Mouse (Mus musculus) MEL (cell line): ENCODE results near the gene Tuba3b. TPM values are rescaled to one million over a fixed set of nuclear protein-coding genes. Genes with fewer than 3 reads are reported as not detected.

Source experiments
- DNase-seq: peaks from one replicate; pipeline ENCODE4 v3.0.0; 2011; ENCODE audit warnings: low read depth, low spot score
- H3K27ac ChIP-seq: 2 replicates; pipeline ENCODE4 v1.5.1; 2012; ENCODE audit warnings: low read depth, mild to moderate bottlenecking, control low read depth, low read length, moderate library complexity; ENCODE audit not compliant: control insufficient read depth
- H3K27me3 ChIP-seq, 2 experiments: fragments of 150-350 bp in 1 of 2; sonication (generic) in 1 of 2; 2 replicates each; pipeline ENCODE4 v1.6.1; 2012; ENCODE audit warnings: low read length in 2 of 2, mild to moderate bottlenecking in 2 of 2, improper control_type of control experiment in 1 of 2, moderate library complexity in 1 of 2; ENCODE audit not compliant: insufficient read depth in 2 of 2, control insufficient read depth in 1 of 2
- H3K36me3 ChIP-seq, 2 experiments: 2 replicates each; pipeline ENCODE4 v1.6.1; 2012 to 2014; ENCODE audit warnings: low read length in 2 of 2, improper control_type of control experiment in 1 of 2, inconsistent platforms in 1 of 2, mild to moderate bottlenecking in 1 of 2; ENCODE audit not compliant: insufficient read depth in 2 of 2, control insufficient read depth in 1 of 2
- H3K4me1 ChIP-seq, 2 experiments: fragments of 150-350 bp in 1 of 2; sonication (generic) in 1 of 2; 2 replicates each; pipeline ENCODE4 v1.6.1; 2012; ENCODE audit warnings: low read length in 2 of 2, improper control_type of control experiment in 1 of 2, mild to moderate bottlenecking in 1 of 2; ENCODE audit not compliant: insufficient read depth in 2 of 2, control insufficient read depth in 1 of 2
- H3K4me3 ChIP-seq, 2 experiments: fragments of 150-350 bp in 1 of 2; sonication (generic) in 1 of 2; 2 replicates each; pipeline ENCODE4 v1.5.1; 2012; ENCODE audit warnings: low read depth in 2 of 2, low read length in 2 of 2, mild to moderate bottlenecking in 2 of 2, moderate library complexity in 2 of 2, control low read depth in 1 of 2, improper control_type of control experiment in 1 of 2; ENCODE audit not compliant: control insufficient read depth in 1 of 2, insufficient read depth in 1 of 2
- H3K79me2 ChIP-seq: 2 replicates; pipeline ENCODE4 v1.6.1; 2012; ENCODE audit warnings: mild to moderate bottlenecking, low read length, moderate library complexity; ENCODE audit not compliant: control insufficient read depth, poor library complexity, insufficient read depth
- H3K9ac ChIP-seq: 2 replicates; pipeline ENCODE4 v1.6.1; 2012; ENCODE audit warnings: low read depth, mild to moderate bottlenecking, control low read depth, low read length, moderate library complexity; ENCODE audit not compliant: control insufficient read depth, poor library complexity, severe bottlenecking
- H3K9me3 ChIP-seq: fragments of 150-350 bp; sonication (generic); replicated peaks from 2 replicates; pipeline ENCODE4 v1.6.1; 2012; ENCODE audit warnings: mild to moderate bottlenecking, low read length, improper control_type of control experiment, moderate library complexity; ENCODE audit not compliant: insufficient read depth
- BHLHE40 ChIP-seq: IDR thresholded peaks from 2 replicates; pipeline ENCODE4 v1.6.1; 2012; ENCODE audit warnings: low read depth, mild to moderate bottlenecking, inconsistent platforms, low read length, improper control_type of control experiment, borderline replicate concordance
- CTCF ChIP-seq, 3 experiments: IDR thresholded peaks in 2 of 3; conservative IDR thresholded peaks in 1 of 3; 2 replicates each; pipeline ENCODE4 v1.5.1; 2011 to 2012; ENCODE audit warnings: low read length in 3 of 3, low read depth in 2 of 3, mild to moderate bottlenecking in 2 of 3, improper control_type of control experiment in 1 of 3, inconsistent platforms in 1 of 3, mixed read lengths in 1 of 3, moderate library complexity in 1 of 3; ENCODE audit not compliant: control insufficient read depth in 1 of 3, insufficient read depth in 1 of 3, poor library complexity in 1 of 3, severe bottlenecking in 1 of 3
- E2F4 ChIP-seq: IDR thresholded peaks from 2 replicates; pipeline ENCODE4 v1.6.1; 2011; ENCODE audit warnings: low read depth, low read length, improper control_type of control experiment, borderline replicate concordance
- MAFK ChIP-seq: IDR thresholded peaks from 2 replicates; pipeline ENCODE4 v1.6.1; 2011; ENCODE audit warnings: low read depth, mild to moderate bottlenecking, low read length, improper control_type of control experiment, borderline replicate concordance
- MAX ChIP-seq: IDR thresholded peaks from 2 replicates; pipeline ENCODE4 v1.6.1; 2011; ENCODE audit warnings: low read length, improper control_type of control experiment
- MXI1 ChIP-seq: IDR thresholded peaks from 2 replicates; pipeline ENCODE4 v1.6.1; 2011; ENCODE audit warnings: mild to moderate bottlenecking, low read depth, low read length, improper control_type of control experiment
- NELFE ChIP-seq: IDR thresholded peaks from 2 replicates; pipeline ENCODE4 v1.6.1; 2011; ENCODE audit warnings: low read depth, low read length, improper control_type of control experiment
- NRF1 ChIP-seq: IDR thresholded peaks from 2 replicates; pipeline ENCODE4 v1.6.1; 2014; ENCODE audit warnings: low read depth, mild to moderate bottlenecking, inconsistent platforms, low read length, improper control_type of control experiment, moderate library complexity; ENCODE audit not compliant: poor library complexity, insufficient read depth, severe bottlenecking
- POLR2A ChIP-seq, 2 experiments: IDR thresholded peaks; 2 replicates each; pipeline ENCODE4 v1.6.1; 2011 to 2012; ENCODE audit warnings: low read length in 2 of 2, mild to moderate bottlenecking in 2 of 2, control low read depth in 1 of 2, improper control_type of control experiment in 1 of 2, low read depth in 1 of 2, moderate library complexity in 1 of 2; ENCODE audit not compliant: control insufficient read depth in 1 of 2, insufficient read depth in 1 of 2, poor library complexity in 1 of 2
- POLR2AphosphoS2 ChIP-seq: IDR thresholded peaks from 2 replicates; pipeline ENCODE4 v1.6.1; 2011; ENCODE audit warnings: low read length, improper control_type of control experiment
- SIN3A ChIP-seq: IDR thresholded peaks from 2 replicates; pipeline ENCODE4 v1.6.1; 2012; ENCODE audit warnings: low read length, improper control_type of control experiment, inconsistent platforms
- SMC3 ChIP-seq: IDR thresholded peaks from 2 replicates; pipeline ENCODE4 v1.6.1; 2011; ENCODE audit warnings: low read depth, low read length, improper control_type of control experiment
- TCF12 ChIP-seq: IDR thresholded peaks from 2 replicates; pipeline ENCODE4 v1.6.1; 2014; ENCODE audit warnings: low read depth, mild to moderate bottlenecking, inconsistent platforms, low read length, improper control_type of control experiment, moderate library complexity
- UBTF ChIP-seq: IDR thresholded peaks from 2 replicates; pipeline ENCODE4 v1.6.1; 2012; ENCODE audit warnings: low read depth, mild to moderate bottlenecking, inconsistent platforms, low read length, improper control_type of control experiment, moderate library complexity, borderline replicate concordance; ENCODE audit not compliant: insufficient read depth
- USF2 ChIP-seq, 2 experiments: IDR thresholded peaks; 2 replicates each; pipeline ENCODE4 v1.6.1; 2011 to 2012; ENCODE audit warnings: improper control_type of control experiment in 2 of 2, low read length in 2 of 2, borderline replicate concordance in 1 of 2, inconsistent platforms in 1 of 2, low read depth in 1 of 2, mild to moderate bottlenecking in 1 of 2; ENCODE audit not compliant: insufficient read depth in 1 of 2
- ZC3H11A ChIP-seq: IDR thresholded peaks from 2 replicates; pipeline ENCODE4 v1.6.1; 2012; ENCODE audit warnings: low read depth, mild to moderate bottlenecking, inconsistent platforms, low read length, improper control_type of control experiment
- ZKSCAN1 ChIP-seq: IDR thresholded peaks from 2 replicates; pipeline ENCODE4 v1.6.1; 2012; ENCODE audit warnings: low read depth, mild to moderate bottlenecking, inconsistent platforms, low read length, improper control_type of control experiment, moderate library complexity
- ZNF384 ChIP-seq: IDR thresholded peaks from 2 replicates; pipeline ENCODE4 v1.6.1; 2012; ENCODE audit warnings: low read depth, mild to moderate bottlenecking, inconsistent platforms, low read length, improper control_type of control experiment
- polyA plus RNA-seq, 2 experiments: library from polyadenylated mRNA; stranded (reverse) in 1 of 2; unstranded in 1 of 2; fragments of >175 nt in 1 of 2; fragments of >200 nt in 1 of 2; gene quantifications; 2 replicates each; pipeline versions ENCODE4 v1.2.1 to v1.2.4; 2012; ENCODE audit warnings: low replicate concordance in 2 of 2, low read depth in 1 of 2; ENCODE audit not compliant: insufficient read length in 2 of 2, insufficient read depth in 1 of 2, missing spikeins in 1 of 2
- total RNA-seq: library from RNA; depleted of rRNA; stranded (reverse); fragments of 300-350 nt; gene quantifications from 2 replicates; pipeline ENCODE4 v1.2.3, GENCODE M21; 2012

The Tuba3b gene
- total and polyA plus RNA-seq, 3 experiments: 0.06 to 0.23 TPM; not detected in 1

DNA sequence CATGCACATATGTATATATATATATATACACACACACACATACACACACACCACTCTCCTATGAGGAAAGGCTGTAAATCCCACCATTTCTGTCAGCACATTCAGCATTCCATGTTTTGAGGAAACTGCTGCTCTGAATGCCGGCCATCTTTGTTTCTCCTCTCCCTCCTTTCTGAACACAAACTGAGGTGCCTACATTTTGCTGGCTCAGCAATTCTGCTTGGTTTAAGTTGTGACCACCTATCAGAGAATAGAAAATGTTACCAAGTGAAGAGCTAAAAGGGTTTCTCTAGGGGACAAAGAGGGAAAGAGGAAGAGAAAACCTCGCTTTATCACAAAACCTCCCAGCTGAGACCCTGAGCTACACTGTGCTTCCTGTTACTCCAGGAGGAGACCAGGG, 18.9 kb downstream of the Tuba3b start:
- no peaks in the 10 kb centered on the region for H3K9me3 ChIP-seq
- TF ChIP-seq MAFK (peak; percentile 68; the same call in 1 of the 2 replicates), NRF1 (no peak), BHLHE40 (no peak), ZKSCAN1 (no peak), USF2 (IDR thresholded peaks at IDR 0.05; ENCODE audit: borderline replicate concordance in 1 of 2, insufficient read depth in 1 of 2, low read depth in 1 of 2, low read length in 2 of 2) (no peak), POLR2AphosphoS2 (no peak), NELFE (no peak)
- H3K9ac ChIP-seq: no peak overlapping the region

GRCm38 (mm10) chr6:145636682-145637081, 21.1 kb downstream of the Tuba3b start:
- TF ChIP-seq MAX: no peak
- TF ChIP-seq MXI1: no peak
- no peak for TF ChIP-seq ZNF384
- TF ChIP-seq ZKSCAN1: no peak
- no peak for TF ChIP-seq TCF12
- TF ChIP-seq E2F4: no peak
- TF ChIP-seq NRF1: no peak
- TF ChIP-seq, all 39 proteins: peak for 0
- no peak overlapping the region for H3K9ac ChIP-seq
- no peaks in the 10 kb centered on the region for H3K27me3 ChIP-seq
- no peaks in the 10 kb centered on the region for H3K9me3 ChIP-seq
- no peaks in the 10 kb centered on the region for H3K36me3 ChIP-seq
- no peaks in the 10 kb centered on the region for H3K4me1 ChIP-seq
- no peak overlapping the region for H3K4me3 ChIP-seq
- no peak for DNase-seq
- no peak overlapping the region for H3K27ac ChIP-seq
- no peaks in the 10 kb centered on the region for H3K79me2 ChIP-seq

More for the DNA sequence above, 18.9 kb downstream of the Tuba3b start:
- H3K4me3 ChIP-seq: no peak overlapping the region
- H3K27me3 ChIP-seq: no peaks in the 10 kb centered on the region
- H3K27ac ChIP-seq: no peak overlapping the region
- no peaks in the 10 kb centered on the region for H3K36me3 ChIP-seq
- no peak for DNase-seq
- no peaks in the 10 kb centered on the region for H3K4me1 ChIP-seq
- H3K79me2 ChIP-seq: no peaks in the 10 kb centered on the region

DNA sequence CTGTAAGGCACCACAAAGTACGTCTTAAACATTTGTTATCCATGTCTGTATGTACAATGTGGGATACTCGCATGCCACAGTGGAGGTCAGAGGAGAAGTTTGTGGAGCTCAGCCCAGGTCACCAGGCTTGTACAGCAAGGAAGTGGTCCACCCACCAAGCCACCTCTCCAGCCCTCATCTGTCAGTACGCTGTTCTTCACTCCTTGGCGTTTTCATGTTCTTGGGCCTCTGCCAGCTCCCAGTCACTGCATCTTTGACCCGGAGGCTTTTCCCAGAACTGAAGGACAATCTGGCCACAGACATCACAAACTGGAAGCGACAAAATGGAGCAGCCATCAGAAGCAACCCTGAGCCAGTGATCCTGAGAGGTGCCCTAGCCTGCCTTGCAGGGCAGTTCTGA, 22.7 kb downstream of the Tuba3b start:
- no peak overlapping the region for H3K27ac ChIP-seq
- H3K9me3 ChIP-seq: no peaks in the 10 kb centered on the region
- TF ChIP-seq UBTF (no peak), MAX (no peak), SMC3 (no peak), SIN3A (no peak), CTCF (IDR thresholded peaks at IDR 0.05 in 2 of 3, conservative IDR thresholded peaks at IDR 0.05 in 1 of 3; ENCODE audit: control insufficient read depth in 1 of 3, insufficient read depth in 1 of 3, low read depth in 2 of 3, low read length in 3 of 3, poor library complexity in 1 of 3, severe bottlenecking in 1 of 3) (no peak), POLR2A (IDR thresholded peaks at IDR 0.05; ENCODE audit: control insufficient read depth in 1 of 2, insufficient read depth in 1 of 2, low read depth in 1 of 2, low read length in 2 of 2, poor library complexity in 1 of 2) (no peak), ZC3H11A (no peak), MXI1 (no peak)

More for the DNA sequence above, 22.7 kb downstream of the Tuba3b start:
- Histone ChIP-seq H3K36me3 (no peaks in the 10 kb centered on the region), H3K4me3 (no peak overlapping the region), H3K9ac (no peak overlapping the region), H3K79me2 (no peaks in the 10 kb centered on the region), H3K4me1 (no peaks in the 10 kb centered on the region), H3K27me3 (no peaks in the 10 kb centered on the region)
- DNase-seq: no peak
